Mouse (Mus musculus) frontal cortex, postnatal 10 days (tissue): ENCODE measurements at regions not wholly inside any gene's neighbourhood (a gene's known extent, or its start where the extent isn't known, plus 50 kb on each side); places are given as distances from the start of the nearest gene placed in this dataset.
"Not testable (repeated sequence)": the region's sequence is repeated elsewhere in the genome, so short reads cannot be mapped to it uniquely, and the experiment has no call there.

ENCODE experiments used
- DNase-seq, 2 experiments: peaks; one replicate each; pipeline ENCODE4 v3.0.0; 2022; ENCODE audit warnings: low spot score in 2 of 2, mixed read lengths in 1 of 2

DNA sequence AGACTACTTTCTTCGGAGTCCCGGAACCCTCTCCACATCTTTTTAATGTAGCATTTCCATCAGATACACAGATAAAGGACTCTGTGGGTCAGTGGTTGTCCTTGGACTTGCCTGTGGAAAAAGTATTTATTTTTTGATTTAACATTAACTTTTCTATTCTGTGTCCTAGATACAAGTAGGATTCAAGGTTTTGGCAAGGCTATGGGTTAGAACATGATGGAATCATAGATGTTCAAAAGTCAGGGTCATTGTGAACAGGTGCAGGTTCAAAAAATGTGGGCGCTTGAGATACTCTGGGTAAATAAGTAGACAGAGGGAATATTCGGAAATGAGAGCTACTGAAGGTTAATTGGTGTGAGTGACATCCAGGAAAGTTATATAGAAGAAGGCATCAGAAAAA is 347.7 kb downstream of the Cypt12 start:
- DNase-seq = no peak

DNA sequence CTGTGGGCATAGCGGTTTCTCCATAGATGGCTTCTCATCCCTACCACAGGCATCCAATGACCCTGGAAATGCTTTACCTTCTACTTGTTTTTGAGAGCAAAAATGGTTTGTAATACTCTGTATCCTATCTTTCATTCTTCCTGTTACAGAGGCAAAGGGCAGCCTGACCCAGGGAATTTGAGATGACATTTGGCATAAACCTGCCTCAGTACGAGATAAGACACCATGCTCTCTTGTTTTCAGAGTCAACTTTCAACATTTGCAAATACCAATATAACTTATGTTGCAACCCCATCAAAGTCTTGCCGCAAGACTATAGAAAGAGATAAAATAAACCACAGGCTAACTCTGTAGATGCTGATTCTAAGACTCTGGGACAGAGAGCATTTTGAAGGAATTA is 350.5 kb downstream of the Cypt12 start:
- no peak for DNase-seq

DNA sequence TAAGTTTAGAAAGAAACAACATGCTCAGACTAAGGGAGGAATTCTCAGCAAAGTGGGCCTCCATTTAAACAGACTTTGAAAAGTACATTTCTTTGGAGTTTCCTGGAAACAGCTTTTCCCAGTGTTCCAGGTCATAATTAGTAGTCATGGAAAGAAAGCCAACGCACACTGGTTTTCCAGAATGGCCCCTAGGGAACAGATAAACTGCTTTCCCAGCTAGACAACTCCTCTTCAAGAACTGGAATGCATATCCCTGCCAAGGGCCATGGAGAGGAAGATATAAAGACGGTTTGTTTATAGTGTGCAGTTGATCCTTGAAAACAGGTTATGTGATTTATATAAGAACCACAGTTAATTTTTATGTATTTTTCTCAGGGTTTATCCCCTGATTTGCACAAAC is 351.3 kb downstream of the Cypt12 start:
- no peak for DNase-seq

DNA sequence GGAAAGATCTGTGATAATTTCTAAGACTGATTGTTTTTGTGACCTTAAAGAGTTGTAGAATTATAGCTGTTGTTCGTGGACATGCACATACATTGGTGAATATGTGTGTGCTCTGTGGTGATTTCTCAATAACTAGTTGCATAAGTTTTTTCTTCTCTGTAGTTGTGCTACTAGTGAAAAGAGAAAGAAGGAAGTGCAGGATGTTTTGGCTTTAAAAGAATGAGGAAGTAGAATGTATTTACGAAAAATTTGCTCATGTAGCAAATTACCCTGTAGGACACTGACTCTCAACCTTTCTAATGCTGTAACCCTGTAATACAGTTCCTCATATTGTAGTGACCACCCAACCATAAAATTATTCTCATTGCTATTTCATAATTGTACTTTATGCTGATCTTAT is 371.2 kb downstream of the Cypt12 start:
- DNase-seq = no peak

DNA sequence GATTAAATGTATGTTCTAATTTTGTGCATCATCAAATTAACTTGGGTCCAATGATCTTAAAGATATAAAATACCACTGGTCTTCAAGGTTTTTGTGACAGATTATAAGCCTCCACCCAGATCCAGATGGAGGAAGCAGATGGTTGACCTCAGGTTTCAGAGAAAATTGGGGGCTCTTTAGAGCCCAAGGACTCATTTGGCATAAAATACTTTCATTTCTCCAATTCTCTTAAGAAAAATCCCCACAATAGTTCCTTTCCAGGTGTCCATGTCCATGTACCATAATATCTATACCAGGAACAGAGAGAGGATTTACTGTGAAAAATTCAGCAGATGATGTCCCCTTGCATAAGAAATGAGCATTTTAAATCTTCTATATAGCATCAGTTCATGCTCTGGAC is 385.0 kb downstream of the Cypt12 start:
- DNase-seq = no peak

DNA sequence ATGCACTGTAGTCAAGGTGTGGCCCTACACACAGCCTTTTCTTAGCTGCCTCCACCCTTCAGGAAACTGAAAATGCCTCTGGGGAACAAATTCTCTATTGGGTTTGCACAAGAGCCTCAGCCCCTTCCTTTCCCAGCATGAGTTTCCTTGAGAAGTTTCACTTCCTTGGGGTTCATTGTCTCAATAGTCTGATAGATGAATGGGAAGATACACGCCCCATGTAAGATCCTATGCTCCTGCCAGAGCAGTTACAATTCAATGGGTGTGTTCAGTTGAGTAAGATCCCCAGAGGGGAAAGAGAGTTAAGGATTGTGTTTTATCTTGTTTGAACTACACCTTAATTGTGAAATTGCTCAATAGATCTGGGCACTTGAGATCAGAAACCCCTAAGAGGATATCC is 391.0 kb downstream of the Cypt12 start:
- DNase-seq = no peak

DNA sequence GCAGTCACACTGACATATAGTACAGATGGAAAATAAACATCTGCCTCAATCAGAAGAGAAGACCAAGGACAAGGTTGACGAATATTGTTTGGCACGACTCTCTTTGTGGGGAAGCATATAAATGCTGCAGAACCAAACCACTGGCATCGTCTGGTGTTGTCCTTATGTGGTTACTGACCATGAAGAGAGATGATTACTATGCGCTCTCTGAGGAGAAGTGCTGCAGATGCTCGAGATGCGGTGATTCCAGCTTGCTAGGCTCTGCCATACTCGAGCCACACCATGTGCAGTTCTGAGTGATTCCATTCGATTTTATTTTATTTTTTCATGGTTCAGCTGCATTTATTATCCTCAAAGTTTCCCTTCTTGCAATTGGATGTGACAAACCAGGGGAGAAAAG is 393.5 kb downstream of the Cypt12 start:
- no peak for DNase-seq

DNA sequence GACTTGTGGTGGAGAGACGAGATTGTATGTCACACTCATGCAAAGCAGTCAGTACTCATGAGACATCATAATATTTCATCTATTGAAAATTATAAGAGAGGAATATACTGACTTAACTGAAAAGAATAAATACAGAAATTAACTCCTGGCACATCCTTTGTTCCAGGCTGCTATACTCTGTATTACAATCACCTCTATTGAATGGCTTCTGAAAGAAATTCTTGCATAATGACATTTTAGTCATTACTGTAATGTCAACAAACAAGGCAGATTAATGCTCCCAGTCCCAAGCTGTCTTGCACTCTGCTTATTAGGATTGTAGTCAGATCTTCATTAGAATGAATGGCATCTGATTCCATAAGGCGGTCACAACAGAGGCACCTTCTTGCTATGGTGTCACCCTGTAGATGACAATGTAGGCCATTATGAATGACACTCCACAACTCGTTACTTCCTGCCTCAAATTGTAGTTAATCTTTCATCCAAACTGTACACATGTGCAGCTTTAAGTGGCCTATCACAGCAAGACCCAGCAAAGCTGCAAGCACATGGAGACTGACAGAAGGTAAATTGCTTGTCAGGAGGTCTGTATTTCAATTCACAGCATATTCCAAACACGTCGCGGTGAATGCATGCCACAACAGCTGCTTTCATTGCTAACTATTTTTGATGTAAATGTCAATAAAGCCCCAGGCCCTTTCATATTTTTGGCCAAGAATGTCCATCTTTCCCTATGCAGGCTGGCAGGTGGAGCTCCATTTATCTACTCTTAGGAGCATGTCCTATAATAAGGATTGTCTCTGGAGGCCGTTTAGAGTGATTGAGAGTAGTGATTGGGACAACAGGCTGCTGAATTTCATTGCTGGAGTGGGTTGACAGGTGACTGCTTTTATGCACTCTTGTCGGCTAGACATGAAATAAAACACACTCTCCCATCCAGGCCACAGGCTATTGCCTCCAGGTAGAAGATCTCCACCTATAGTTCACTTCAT is 430.1 kb downstream of the Cypt12 start:
- DNase-seq = no peak

DNA sequence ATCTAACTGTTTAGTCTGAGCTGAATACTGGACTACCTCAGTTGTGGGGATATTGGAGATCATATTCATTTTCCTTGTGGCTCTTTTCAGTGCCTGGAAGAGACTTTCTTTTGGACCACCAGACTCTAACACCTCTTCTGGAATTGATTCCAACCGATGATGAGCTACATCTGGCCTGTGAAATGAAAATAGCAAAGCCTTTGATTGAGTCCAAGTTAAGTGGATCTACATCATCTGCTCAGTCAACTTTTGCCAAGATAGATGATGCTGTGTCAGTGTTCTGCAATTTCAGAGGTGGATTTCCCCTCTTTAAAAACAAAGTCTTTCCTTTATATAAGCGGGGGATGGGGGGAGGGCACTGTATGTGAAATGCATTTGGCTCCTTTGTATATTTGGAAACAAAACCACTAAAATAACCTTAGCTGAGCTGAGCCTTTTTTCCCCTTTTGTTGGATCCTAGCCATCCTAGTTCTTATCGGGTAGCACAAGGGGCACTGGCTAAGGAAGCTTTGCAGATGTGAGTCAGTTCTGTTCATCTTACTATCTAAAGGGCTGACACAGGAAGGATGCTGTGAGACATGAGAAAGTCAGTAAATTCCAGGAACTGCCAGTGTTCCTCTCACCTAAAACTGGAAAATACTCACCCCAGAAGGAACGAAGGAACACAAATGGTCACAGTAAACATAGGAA is 473.8 kb downstream of the Cypt12 start:
- no peak for DNase-seq

DNA sequence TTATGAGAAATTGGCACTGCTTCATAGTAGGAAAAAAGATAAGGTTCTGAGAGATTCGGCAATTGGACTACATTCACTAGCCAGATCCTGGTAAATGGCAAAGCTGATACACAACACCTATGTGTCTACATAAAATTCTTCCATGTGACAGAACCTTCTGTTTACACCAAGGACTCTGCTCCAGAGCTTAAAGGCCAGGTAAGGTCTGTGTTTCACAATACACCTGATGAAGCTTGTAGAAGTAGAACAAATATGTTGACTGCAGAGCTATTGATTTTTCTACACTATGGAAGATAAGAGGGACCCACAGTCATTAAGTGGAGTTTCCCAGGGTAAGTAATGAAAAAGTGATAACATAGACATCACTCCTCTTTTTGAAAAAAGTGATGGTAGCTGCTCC is 480.7 kb downstream of the Cypt12 start:
- no peak for DNase-seq

DNA sequence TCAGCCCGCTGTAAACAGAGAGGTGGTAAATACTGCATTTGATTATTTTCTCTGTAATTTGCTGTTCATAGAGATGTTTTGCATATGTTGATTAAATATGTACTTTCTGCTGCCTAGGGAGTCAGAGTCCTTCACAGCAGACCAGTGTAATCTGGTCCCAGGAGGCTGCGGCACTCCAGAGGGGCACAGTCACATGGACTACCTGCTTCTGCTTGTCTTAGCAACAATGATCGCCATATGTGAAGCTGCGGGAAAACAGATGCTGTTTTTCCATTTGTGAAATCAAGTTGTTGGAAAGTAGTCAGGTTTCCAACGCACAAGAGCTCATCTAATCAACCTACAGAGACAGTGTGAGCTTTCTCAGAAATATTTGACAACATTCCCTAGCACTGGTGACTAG is 490.6 kb downstream of the Cypt12 start:
- no peak for DNase-seq

DNA sequence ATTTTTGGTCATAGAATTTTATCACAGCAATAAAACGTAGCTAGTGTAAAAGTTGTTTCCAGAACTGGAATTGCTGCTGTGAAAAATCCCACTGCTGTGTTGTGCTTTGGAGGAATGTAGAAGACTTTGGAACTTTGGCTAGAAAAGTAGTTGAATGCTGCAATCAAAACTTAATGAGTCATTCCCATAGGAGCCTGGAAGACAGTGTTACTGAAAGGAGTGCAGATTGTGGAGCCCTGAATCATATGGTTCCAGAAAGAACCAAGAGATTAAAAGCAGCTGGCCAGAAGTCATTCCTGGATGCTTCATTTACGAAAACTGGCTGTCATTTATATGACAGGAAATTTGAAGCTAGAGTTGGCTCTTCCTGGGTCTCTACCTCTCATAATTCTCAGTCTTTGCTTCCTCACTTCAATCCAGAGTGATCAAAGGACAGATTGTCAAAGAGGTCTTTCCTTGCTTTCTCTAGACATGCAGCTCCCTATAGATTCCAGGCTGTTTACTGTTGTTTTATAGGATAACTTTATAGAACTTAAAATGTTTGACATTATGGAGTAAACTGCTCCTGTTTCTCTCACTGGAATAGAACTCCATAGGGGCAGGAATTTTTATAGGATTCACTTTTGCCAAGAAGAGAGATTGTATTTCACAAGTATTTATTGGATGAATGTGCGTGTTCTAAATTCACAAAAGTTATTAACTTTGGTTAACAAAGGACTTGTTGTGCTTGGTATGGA is 504.2 kb downstream of the Cypt12 start:
- DNase-seq = no peak

DNA sequence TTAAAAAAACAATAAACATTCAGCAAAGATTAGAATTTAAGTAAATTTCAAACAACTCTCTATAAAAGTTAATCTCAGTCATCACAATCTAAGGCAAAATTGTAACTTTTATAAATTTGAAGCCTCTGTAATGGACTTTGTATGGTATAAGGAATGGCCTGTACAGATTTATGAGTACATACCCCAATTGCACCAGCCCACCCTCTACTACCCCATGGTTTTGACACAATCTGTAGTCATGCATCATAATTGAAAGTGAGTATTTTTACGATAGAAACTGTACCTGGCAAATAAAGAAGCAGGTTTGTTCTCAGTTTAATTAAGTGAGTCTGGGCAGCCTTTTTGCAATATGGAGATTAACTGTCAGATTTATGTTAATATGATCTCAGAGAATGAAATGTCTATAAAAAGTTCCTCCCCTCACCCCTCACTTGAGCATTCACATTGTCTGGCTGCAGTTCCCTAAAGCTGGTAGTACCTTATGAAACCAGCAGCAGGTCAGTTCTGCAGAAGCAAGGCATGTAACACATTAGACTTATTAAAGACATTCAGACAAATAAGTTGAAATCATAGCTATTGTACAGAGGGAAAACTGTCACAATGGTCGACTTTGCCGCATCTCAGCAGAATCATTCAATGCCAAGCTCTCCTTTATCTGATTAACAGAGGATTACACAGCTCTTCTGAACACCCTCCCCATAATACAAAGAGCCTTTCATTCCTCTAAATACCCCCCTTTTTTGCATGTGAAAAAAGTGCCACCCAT is 505.2 kb downstream of the Cypt12 start:
- DNase-seq = no peak

DNA sequence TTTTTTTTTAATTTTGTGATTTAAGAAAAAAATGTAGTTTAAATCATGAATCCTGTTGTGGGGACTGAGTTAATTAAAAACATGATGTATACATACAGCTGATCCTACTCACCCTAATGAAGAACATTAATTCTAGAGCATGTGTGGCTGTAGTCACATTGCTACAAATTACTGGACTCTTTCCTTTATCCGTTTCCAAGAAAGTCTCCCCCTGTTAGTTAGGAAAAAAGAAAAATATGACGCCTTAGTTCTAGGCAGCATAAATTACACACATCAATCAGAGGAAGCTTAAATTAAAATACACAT is 505.7 kb downstream of the Cypt12 start:
- DNase-seq = no peak

DNA sequence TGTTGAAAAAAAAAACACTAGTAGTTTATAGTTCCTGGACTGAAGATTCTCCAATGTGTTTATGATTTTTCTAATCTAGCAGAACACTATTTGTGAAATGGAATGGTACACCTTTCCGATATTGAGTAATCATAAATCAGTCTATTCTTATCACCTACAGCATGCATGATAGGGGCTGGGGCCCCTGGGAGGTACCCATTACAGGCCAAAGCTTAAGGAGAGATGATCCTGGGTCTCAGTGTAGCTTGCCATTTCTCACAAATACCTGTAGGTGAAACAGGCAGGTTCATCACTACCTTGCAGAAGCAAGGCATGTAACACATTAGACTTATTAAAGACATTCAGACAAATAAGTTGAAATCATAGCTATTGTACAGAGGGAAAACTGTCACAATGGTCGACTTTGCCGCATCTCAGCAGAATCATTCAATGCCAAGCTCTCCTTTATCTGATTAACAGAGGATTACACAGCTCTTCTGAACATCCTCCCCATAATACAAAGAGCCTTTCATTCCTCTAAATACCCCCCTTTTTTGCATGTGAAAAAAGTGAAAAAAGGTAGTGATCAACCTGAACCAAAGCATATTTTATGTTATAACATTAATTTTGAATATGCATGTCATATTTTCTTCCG is 506.5 kb downstream of the Cypt12 start:
- not testable (repeated sequence) for DNase-seq

DNA sequence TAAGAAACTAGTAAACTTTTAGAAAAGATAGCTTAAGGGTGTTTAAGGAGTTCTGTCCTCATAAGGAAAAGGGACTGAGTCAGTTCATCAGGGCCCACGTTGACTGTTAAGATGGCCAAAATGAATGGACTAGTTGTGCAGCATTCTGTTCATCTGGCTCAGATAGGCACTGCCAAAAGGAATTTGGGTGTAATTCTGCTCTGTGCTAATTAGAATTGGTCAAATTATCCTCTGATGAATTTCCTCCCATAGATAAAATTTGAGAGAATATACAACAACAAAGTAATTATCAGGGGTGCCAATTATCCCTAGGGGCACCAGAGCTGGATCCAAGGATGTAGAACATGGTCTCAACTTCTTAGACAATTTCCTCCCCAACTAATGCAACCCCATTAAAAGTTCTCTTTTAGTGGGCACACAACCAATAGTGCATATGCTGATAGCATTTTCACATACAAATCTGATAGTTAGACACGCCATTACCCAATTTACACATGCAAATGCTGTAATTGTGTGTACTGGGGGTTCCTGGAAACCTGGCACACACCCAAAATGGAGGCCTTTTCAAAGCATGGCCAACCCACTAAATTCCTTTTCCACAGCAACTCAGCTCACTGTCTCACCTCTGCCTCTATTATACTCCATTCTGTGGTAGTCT is 508.0 kb downstream of the Cypt12 start:
- no peak for DNase-seq

DNA sequence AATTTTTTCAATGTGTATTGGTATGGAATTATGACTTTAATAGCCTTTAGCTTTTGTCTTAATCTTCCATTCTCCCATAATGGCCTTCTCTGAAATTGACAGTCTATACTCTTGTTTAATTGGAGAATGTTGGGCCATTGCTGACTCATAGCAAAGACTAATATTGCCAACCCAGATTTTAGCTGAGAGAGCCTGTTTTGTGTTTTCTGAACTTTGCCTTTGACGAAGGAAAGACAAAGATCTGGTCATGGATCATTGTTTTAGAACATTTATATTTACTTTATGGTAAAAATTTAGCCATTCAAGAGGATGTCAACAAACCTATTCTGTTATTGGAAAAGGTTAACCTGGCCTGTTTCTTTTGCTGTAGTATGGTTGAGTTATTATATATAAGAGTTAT is 512.1 kb downstream of the Cypt12 start:
- DNase-seq = no peak

DNA sequence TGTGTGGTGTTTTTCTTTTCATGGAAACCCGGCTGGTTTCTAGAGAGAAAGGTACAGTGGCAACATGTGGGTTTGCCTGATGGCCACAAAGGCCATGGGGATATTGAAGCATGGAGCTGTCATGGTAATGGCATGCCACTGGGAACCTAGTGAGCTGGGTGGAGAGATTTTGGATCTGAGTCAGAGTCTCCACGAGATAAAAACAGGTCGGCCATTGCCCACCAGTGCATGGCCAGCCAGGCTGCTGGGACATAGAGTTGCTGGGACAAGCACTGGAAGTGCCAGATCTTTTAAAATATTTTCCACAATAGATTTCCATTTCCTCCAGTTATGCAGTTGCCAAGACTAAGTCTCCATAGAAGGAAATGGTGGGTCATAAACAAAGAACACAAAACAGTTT is 523.6 kb downstream of the Cypt12 start:
- DNase-seq = no peak

DNA sequence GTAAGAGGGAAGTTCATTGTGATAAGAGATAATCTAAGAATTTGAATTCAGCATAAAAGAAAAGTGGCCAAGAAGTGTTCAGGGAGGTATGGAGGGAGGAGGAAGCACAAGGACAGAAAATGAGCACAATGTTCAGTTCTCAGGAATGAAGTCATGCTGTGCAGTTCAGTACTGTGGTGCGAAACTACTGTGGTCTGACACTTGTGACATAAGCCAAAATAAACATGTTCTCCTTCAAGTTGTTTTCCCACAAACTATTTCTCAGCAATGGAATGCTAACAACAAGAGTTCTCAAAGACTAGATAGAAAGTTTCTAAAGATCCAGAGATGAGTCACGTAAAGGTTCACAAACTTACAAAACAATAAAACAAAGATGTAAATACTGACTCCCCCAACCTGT is 531.3 kb downstream of the Cypt12 start:
- DNase-seq = no peak

DNA sequence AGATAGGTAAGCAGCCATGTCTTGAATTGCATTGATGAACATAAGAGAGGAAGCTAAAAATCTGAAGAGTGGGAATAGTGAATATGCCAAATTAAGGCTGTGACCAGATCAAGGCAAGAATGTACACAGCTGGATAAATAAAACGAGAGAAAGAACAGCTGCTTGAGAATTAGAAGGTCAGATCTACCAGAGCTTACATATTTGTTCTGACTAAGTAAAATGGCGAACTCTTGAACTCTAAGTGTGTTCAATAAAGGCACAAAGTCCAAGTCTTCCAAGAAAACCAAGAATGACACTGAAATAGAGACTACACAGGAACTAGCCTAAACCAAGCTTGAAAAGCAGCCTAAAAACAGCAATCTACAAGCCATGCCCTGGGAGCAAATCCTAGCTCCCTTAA is 533.8 kb downstream of the Cypt12 start:
- DNase-seq = no peak

DNA sequence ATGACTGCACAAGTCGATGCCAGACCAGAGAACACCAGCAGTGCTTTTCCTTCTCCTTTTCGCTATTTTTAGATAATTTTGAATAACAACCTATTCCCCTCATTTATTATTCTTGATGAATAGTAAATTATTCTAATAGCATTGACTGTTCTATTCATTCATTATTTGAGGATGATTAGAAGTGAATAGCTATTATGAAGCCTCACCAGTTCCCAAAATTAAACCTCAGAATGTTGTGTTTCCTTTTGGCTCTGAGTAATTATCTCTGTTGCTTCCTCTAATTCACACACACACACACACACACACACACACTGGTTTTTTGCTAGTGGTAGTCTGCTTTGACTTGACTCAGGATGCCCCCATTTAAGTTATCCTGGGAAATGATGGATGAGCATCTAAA is 540.7 kb downstream of the Cypt12 start:
- DNase-seq = no peak
